Mouse (Mus musculus): ENCODE measurements around the gene Itgb5.

DNA sequence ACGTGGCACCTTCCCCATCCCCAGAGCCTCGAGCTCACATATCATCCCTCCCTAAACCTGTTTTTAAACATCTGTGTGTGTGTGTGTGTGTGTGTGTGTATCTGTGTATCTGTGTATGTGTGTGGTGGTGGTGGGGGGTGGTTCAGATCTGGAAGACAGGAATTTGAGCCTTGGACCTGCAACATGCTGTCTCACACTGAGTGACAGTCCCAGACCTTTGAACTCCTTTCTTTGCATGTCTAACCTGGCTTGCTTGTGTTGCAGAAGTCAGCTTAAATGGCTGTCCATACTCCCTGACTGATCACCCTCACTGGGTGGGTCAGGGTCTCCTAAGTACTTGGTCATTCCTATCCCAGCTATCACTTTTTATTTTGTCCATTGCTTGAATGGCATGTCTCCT lies 58.5 kb downstream of the Itgb5 start:
- no peak for TF ChIP-seq TAL1 (IDR thresholded peaks at IDR 0.05; ENCODE audit: low read length)
- no peak for TF ChIP-seq GATA1 (IDR thresholded peaks at IDR 0.05; ENCODE audit: low read length)

All from erythroblast, embryonic 14.5 days (primary cell).